Mouse (Mus musculus): ENCODE data around the gene Cebpg. TPM values are rescaled to one million over a fixed set of nuclear protein-coding genes. Genes with fewer than 3 reads are reported as not detected.

Cebpg gene
- polyA plus RNA-seq, 1 experiment from 2014 or later: 50.9 TPM

DNA sequence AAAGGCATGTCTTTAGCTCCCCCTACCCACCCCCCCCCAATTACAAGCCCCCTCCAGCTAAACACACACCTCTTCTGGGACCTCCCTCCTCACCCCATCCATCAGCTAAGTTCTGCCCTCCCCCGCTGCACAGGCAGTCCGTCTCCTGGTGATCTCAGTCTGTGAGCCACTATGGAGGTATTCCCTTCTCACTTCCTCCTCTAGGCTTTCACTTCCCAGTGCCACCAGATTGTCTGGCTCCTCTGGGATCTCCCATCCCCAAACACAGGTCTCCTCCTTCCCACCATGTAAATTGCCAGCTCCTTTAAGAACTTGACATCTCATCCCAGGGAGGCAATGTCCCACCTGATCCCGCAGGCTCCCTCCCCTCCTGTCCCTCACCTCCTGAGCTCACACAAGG, 9.6 kb upstream of the Cebpg start:
- Histone ChIP-seq H3K4me2 (replicated peaks) (no peak overlapping the region), H3K9me3 (no peaks in the 10 kb centered on the region), H3K36me3 (no peaks in the 10 kb centered on the region), H3K27me3 (replicated peaks) (no peaks in the 10 kb centered on the region), H3K9ac (no peak overlapping the region), H3K27ac (no peak overlapping the region), H3K4me3 (no peak overlapping the region), H3K4me1 (peaks cover 10% of the 10 kb centered on the region; the same call in 1 of the 2 replicates)
- no peak for ATAC-seq (ENCODE audit: low FRiP score, low read depth)
- WGBS: 83% methylated on average over 3 of the region's 3 CpGs

DNA sequence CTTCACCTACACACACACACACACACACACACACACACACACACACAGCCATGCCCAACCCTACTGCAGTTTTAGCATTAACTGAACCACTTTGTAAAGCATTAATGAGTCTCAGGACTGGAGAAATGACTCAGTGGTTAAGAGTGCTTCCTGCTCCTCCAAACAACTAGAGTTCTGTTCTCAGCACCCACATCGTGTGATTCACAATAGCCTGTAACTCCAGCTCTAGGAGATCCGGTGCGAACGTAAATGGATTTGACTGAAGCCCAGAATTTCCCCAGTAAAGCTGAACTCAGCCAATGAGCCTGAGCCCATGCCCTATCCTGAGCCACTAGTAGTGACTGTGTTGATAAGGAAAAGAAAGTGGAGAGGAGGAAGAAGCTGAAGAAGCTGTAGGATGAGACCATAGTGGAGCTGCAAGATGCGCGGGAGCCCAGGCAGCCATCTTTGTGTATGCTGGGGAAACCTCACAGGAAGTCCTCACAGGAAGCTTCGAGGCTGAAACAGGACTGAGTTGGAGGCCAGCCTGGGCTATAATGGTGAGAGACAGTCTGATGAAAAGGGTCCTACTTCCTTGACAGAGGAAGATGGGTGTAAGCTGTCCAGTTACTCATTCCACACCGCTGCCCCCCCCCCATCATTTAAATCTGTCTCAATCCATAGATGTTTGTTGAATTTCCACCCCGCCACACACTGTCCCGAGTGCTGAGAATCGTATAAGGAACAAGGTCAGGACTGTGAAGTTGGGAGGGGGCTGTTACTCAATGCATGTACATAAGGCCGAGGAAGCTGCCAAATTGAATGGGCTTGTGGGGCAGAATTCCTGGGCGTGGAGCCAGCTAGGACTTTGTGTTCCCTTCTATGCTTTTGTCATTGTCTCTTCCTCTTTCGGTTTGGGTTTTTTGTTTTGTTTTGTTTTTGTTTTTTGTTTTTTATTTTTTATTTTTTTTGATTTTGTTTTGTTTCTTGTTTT, 8.2 kb upstream of the Cebpg start:
- no peaks in the 10 kb centered on the region for H3K9me3 ChIP-seq
- H3K27me3 ChIP-seq (replicated peaks): no peaks in the 10 kb centered on the region
- 79% methylated on average over 14 of the region's 14 CpGs for WGBS
- no peak overlapping the region for H3K9ac ChIP-seq
- peaks cover 10% of the 10 kb centered on the region; the same call in 1 of the 2 replicates for H3K4me1 ChIP-seq
- no peak for ATAC-seq (ENCODE audit: low FRiP score, low read depth)
- H3K4me3 ChIP-seq: no peak overlapping the region
- no peak overlapping the region for H3K4me2 ChIP-seq (replicated peaks)
- no peaks in the 10 kb centered on the region for H3K36me3 ChIP-seq
- no peak overlapping the region for H3K27ac ChIP-seq

DNA sequence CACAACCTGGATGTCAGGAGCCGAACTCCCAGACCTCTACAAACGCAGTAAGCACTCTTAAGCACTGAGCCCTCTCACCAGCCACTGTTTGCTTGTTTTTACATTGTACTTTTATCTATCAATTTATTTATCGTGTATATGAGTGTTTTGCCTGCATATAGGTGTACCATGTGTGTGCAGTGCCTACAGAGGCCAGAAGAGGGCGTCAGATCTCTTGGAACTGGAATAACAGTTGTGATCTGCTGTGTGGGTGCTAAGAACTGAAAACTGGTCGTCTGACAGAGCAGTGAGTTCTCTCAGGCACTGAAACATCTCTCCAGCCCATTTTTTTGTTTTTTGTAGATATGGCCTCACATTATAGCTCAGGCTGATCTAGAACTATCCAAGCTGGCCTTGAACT, 3.1 kb upstream of the Cebpg start:
- H3K9ac ChIP-seq: no peak overlapping the region
- H3K27me3 ChIP-seq (replicated peaks): no peaks in the 10 kb centered on the region
- no peak overlapping the region for H3K4me3 ChIP-seq
- H3K4me2 ChIP-seq (replicated peaks): no peak overlapping the region
- no peak for ATAC-seq (ENCODE audit: low FRiP score, low read depth)
- H3K9me3 ChIP-seq: no peaks in the 10 kb centered on the region
- no peaks in the 10 kb centered on the region for H3K36me3 ChIP-seq
- H3K27ac ChIP-seq: no peak overlapping the region
- peaks cover 12% of the 10 kb centered on the region for H3K4me1 ChIP-seq
- 71% methylated on average over 5 of the region's 5 CpGs for WGBS

DNA sequence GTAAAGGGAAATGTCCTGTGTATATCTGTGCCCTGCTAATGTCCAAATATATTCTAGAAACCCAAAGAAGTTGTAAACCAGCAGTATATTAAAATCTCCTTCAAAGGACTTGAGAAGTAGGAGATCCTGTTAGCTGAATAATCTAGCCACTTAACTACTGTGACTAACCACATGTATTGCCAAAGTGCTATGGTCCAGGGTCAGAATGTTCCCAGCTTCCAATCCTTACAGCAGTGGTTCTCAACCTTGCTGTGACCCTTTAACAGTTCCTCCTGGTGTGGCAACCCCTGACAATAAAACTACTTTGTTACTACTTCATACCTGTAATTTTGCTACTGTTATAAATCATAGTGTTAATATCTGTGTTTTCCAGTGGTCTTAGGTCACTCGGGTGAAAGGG, 2.0 kb upstream of the Cebpg start:
- ATAC-seq (ENCODE audit: low FRiP score, low read depth): no peak
- no peak overlapping the region for H3K4me2 ChIP-seq (replicated peaks)
- H3K27ac ChIP-seq: no peak overlapping the region
- no peaks in the 10 kb centered on the region for H3K9me3 ChIP-seq
- H3K36me3 ChIP-seq: no peaks in the 10 kb centered on the region
- H3K27me3 ChIP-seq (replicated peaks): no peaks in the 10 kb centered on the region
- H3K9ac ChIP-seq: no peak overlapping the region
- peaks cover 16% of the 10 kb centered on the region for H3K4me1 ChIP-seq
- WGBS: 82% methylated on average over 1 of the region's 1 CpGs
- no peak overlapping the region for H3K4me3 ChIP-seq

DNA sequence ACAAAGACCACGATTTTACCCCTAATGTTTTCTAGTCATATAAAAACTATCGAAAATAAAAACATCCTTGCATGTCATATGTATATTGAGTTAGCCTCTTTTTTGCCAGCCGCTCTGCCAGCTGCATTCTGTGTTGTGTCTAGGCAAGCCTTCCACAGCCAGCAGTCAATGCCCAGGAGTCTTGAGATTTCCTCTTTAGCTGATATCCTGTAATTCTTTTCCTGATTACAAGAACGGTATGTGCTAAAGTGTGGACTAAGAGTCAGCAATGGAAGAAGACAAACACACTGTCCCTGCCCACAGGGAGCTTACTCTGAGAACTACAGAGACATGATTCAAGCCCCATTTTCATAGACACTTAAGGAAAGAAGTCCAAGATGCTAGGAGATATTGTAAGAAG, 1.2 kb upstream of the Cebpg start:
- Histone ChIP-seq H3K9me3 (no peaks in the 10 kb centered on the region), H3K4me3 (no peak overlapping the region), H3K4me2 (replicated peaks) (no peak overlapping the region), H3K4me1 (peaks cover 16% of the 10 kb centered on the region), H3K27ac (no peak overlapping the region), H3K9ac (no peak overlapping the region), H3K36me3 (no peaks in the 10 kb centered on the region), H3K27me3 (replicated peaks) (no peaks in the 10 kb centered on the region)
- no peak for ATAC-seq (ENCODE audit: low FRiP score, low read depth)
- WGBS: 89% methylated on average over 4 of the region's 4 CpGs

DNA sequence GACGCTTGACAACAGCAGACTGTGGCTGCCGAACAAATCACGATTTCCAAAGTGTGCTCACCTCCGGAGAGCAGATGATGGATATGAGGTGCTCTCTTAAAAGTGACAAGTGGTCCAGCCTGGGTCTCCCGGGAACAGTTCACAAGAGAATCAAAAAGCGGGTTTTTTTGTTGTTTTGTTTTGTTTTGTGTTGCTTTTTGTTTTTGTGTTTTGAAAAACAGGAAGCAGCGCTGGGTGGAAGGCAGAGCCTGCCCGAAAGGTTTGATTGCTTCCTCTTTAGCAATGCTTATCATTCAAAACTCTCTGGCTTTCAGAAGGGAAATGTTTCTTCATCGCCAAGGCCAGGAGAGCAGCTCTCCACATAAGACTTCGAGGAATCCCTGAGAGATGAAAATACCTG, 626 bp upstream of the Cebpg start:
- H3K9ac ChIP-seq: peak overlapping the region; percentile 92
- peaks cover 16% of the 10 kb centered on the region for H3K4me1 ChIP-seq
- 26% methylated on average over 10 of the region's 10 CpGs for WGBS
- ATAC-seq (ENCODE audit: low FRiP score, low read depth): no peak
- peak overlapping the region; percentile 97 for H3K4me3 ChIP-seq
- no peak overlapping the region for H3K27ac ChIP-seq
- no peaks in the 10 kb centered on the region for H3K36me3 ChIP-seq
- no peaks in the 10 kb centered on the region for H3K27me3 ChIP-seq (replicated peaks)
- H3K4me2 ChIP-seq (replicated peaks): peak overlapping the region; percentile 80
- no peaks in the 10 kb centered on the region for H3K9me3 ChIP-seq

DNA sequence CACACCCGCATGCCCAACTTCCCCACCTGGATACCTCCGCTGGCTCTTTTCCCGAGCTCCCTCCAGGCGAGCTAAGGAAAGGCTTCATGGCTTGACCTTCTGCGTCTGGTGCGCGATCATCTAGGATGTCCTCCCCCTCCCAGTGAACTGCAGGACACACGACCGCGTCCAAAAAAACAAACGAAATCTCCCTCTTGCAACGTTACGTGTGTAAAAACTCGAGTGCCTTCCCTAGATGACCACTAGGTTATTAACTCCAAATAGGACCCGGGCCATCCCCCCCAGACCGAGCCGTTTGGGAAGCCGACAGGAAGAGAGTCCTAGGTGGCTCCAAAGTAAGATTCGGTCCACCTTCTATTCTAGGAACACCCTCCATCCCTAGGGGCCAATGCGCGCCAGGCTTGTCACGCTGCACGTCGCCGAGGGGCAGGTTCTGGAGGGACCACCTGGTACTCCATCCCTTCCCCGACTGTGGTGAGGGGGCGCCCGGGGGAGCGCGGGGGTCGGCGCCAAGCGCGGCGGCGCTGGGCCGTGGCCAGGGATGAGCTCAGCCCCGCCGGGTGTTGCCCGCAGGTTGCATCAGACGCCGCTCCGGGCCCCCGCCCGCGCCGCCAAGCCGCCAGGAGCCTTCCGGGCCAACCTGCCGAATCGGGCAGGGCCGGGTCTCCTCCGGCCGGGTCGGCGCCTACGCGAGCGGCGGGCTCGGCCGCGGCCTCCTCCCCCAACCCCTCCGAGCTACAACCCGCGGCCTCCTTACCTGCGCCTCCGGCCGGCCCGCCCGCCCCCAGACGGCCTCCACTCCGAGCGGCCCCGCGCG, 546 bp downstream of the Cebpg start:
- peak overlapping the region; percentile 80 for H3K4me2 ChIP-seq (replicated peaks)
- H3K4me3 ChIP-seq: peak overlapping the region; percentile 97
- no peaks in the 10 kb centered on the region for H3K27me3 ChIP-seq (replicated peaks)
- H3K27ac ChIP-seq: peak overlapping the region; percentile 84
- under 1% methylated on average over 72 of the region's 77 CpGs for WGBS
- peak overlapping the region; percentile 92 for H3K9ac ChIP-seq
- no peaks in the 10 kb centered on the region for H3K9me3 ChIP-seq
- H3K36me3 ChIP-seq: no peaks in the 10 kb centered on the region
- peaks cover 16% of the 10 kb centered on the region for H3K4me1 ChIP-seq
- ATAC-seq (ENCODE audit: low FRiP score, low read depth): peak; percentile 85

DNA sequence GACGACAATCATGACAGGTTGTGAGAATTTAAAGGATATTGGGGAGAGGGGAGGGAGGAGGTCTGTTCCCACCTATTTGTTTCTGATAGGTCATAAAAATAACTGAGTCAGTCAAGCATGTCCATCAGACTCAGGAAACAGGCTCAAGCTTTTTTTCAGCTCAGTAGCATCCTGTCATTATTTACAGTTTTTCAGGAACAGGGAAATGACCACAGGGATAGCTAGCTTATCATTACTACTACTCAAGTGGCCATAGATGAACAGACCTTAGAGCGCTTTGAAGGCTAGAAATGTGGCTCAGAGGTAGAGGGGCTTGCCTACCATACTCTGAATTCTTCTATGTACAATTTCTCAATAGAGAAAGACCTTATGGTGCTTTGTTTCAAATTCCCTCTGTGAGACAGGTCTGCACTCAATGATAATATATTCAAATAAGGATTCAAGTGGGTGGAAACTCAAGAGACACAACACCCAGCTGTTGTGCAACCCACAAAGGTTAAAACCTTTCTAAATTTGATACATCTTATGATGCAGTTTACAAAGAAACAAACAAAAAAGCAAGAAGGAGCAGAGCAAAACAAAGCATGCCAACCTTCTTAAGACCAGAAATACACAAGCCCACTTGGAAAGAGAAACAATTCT, 1.3 kb downstream of the Cebpg start:
- no peaks in the 10 kb centered on the region for H3K27me3 ChIP-seq (replicated peaks)
- peak overlapping the region; percentile 92 for H3K9ac ChIP-seq
- peaks cover 16% of the 10 kb centered on the region for H3K4me1 ChIP-seq
- H3K36me3 ChIP-seq: peaks cover 3% of the 10 kb centered on the region
- H3K4me2 ChIP-seq (replicated peaks): peak overlapping the region; percentile 80
- H3K4me3 ChIP-seq: peak overlapping the region; percentile 97
- no peak overlapping the region for H3K27ac ChIP-seq
- 48% methylated on average over 2 of the region's 2 CpGs for WGBS
- no peaks in the 10 kb centered on the region for H3K9me3 ChIP-seq
- no peak for ATAC-seq (ENCODE audit: low FRiP score, low read depth)

DNA sequence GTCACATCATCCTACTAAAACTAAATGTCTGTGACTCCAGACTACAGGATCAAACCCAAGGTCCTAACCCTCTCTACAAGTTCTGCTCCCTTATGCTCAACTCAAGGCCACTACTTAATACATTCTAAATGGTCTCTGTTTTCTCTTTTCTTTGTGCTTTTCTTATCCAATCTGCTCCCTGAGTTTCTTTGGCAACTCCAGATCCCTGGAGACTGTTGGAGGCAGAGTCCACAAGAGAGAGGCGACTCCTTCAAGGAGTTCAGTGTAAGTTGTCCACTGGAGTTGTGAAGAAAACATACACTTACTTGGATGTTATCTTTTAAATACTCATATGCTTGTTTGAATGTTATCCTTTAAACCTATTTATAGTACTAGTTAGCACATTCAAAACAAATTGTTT, 2.1 kb downstream of the Cebpg start:
- Histone ChIP-seq H3K4me1 (peaks cover 16% of the 10 kb centered on the region), H3K4me2 (replicated peaks) (peak overlapping the region; percentile 80; the same call in 1 of the 2 replicates), H3K27ac (no peak overlapping the region), H3K4me3 (no peak overlapping the region), H3K36me3 (peaks cover 4% of the 10 kb centered on the region), H3K9me3 (no peaks in the 10 kb centered on the region), H3K9ac (no peak overlapping the region), H3K27me3 (replicated peaks) (no peaks in the 10 kb centered on the region)
- WGBS: 85% methylated on average over 1 of the region's 1 CpGs
- no peak for ATAC-seq (ENCODE audit: low FRiP score, low read depth)

DNA sequence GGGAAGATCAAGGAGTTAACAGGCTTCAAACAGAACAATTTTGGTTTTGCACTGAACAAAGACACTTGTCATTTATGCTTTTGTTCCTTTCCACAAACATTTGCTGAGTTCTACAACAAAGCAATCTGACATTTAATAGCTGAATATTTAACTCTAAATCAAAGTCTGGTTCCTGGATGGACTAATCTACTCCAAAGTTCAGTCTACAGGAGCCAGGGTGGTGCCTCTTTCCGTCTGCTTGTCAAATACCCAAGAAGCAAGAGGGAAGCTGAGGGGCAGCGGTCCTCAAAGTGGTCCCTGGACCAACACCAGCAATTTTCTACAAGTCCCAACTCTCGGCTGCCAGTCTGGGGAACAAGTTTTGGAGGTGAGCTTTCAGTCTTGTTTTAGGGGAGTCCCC, 3.2 kb downstream of the Cebpg start:
- H3K27me3 ChIP-seq (replicated peaks): no peaks in the 10 kb centered on the region
- H3K4me2 ChIP-seq (replicated peaks): no peak overlapping the region
- H3K4me1 ChIP-seq: peaks cover 16% of the 10 kb centered on the region
- H3K36me3 ChIP-seq: peaks cover 4% of the 10 kb centered on the region
- H3K4me3 ChIP-seq: no peak overlapping the region
- no peaks in the 10 kb centered on the region for H3K9me3 ChIP-seq
- no peak for ATAC-seq (ENCODE audit: low FRiP score, low read depth)
- H3K9ac ChIP-seq: no peak overlapping the region
- 95% methylated on average over 3 of the region's 3 CpGs for WGBS
- no peak overlapping the region for H3K27ac ChIP-seq

DNA sequence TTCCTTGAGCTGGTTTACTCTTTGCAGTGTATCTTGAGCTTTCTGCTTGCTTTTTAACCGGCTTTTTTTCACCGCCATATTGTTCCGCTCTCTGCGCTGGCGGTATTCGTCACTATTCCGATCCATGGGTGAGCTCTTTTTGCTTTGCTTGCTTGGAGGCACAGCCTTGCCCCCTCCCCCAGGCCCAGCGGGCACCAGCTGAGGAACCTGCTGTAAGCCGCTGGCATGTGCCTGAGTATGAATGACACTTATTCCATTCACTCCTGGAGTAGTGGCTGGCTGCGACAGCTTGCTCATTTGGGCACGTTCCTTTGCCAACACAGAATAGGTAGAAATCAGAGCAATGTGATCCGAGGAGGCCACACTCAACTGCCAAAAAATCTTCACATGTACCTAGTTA, 5.8 kb downstream of the Cebpg start:
- Histone ChIP-seq H3K36me3 (peaks cover 14% of the 10 kb centered on the region), H3K4me1 (peaks cover 14% of the 10 kb centered on the region)
- 95% methylated on average over 12 of the region's 12 CpGs for WGBS

DNA sequence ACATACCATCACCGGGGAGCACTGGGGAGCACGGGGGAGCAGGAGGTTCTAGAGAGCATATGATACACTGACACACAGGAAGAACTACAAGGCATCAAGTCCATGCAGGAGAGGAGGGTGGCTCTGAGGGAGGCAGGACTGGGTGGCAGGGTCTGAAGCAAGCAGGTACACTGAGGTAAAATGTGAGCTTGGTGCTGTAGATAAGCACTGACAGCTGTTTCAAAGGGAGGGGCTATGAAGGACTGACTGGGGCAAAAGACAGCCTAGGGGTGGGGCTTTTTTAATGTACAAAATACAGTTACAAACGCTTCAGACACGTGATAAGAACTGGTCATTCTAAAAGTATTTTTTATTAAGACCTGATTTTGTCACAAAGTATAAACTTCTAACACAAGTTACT, 10.3 kb downstream of the Cebpg start:
- H3K36me3 ChIP-seq: peaks cover 47% of the 10 kb centered on the region
- no peak for ATAC-seq (ENCODE audit: low FRiP score, low read depth)
- H3K27ac ChIP-seq: no peak overlapping the region
- H3K4me1 ChIP-seq: no peaks in the 10 kb centered on the region
- no peaks in the 10 kb centered on the region for H3K9me3 ChIP-seq
- WGBS: 97% methylated on average over 4 of the region's 4 CpGs
- H3K27me3 ChIP-seq (replicated peaks): no peaks in the 10 kb centered on the region
- no peak overlapping the region for H3K4me3 ChIP-seq
- H3K9ac ChIP-seq: no peak overlapping the region
- no peak overlapping the region for H3K4me2 ChIP-seq (replicated peaks)

More for the DNA sequence above, 5.8 kb downstream of the Cebpg start:
- ATAC-seq (ENCODE audit: low FRiP score, low read depth): no peak
- Histone ChIP-seq H3K9ac (no peak overlapping the region), H3K27me3 (replicated peaks) (no peaks in the 10 kb centered on the region), H3K27ac (no peak overlapping the region), H3K4me2 (replicated peaks) (no peak overlapping the region), H3K9me3 (no peaks in the 10 kb centered on the region), H3K4me3 (no peak overlapping the region)

Measured in neural tube, embryonic 12.5 days (tissue).